Comparison of ENCODE assay signal across 11 mouse cellular contexts in the genomic region with DNA sequence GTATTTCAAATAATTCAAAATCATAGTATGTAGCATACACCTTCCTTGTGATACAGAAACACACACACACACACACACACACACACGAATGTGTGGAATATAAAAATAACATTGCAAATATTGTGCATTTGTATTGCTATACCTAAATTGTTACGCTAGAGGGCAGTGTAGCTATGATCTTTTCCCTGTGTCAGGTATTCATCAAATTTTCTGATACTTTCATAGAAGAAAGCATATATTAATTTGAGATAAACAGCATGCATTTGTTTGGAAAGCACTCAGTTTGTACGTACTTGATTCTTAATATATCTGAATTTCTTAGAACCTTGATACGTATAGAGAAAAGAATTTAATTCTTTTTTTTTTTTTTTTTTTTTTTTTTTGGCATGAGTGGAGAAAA.
DNase-seq lines count a peak whose midpoint lies in the region; ATAC-seq and TF ChIP-seq lines count a peak whose summit lies in the region.
"Had no signal": no experiment of that assay in that cellular context is flagged by ENCODE, and none has a peak within 500 bp of the region (broad histone marks: within the 10 kb centered on the region; RNA-seq: fewer than 3 reads in every experiment).

No protein-coding gene starts in this region.

- no peaks in the 10 kb centered on the region for H3K36me3 ChIP-seq in heart, postnatal 0 days (replicated peaks; ENCODE audit: control insufficient read depth, insufficient read depth, low read length)
- no peaks in the 10 kb centered on the region for H3K36me3 ChIP-seq in lung, embryonic 14.5 days (ENCODE audit: insufficient read depth)
- H3K36me3 ChIP-seq: hindbrain, embryonic 15.5 days; limb, embryonic 12.5 days; stomach, embryonic 15.5 days had no signal

- DNase-seq in heart, postnatal 0 days (ENCODE audit: low spot score): peak; percentile 11
- DNase-seq in heart, postnatal 36 days: no peak
- peak; percentile 70 for DNase-seq in lung, embryonic 14.5 days
- DNase-seq in lung, adult 2 months: no peak
- peak; percentile 34 for DNase-seq in brain, adult 2 months (ENCODE audit: low read depth, low spot score)
- peak; percentile 74 for DNase-seq in retina, embryonic 14.5 days (ENCODE audit: low spot score)
- DNase-seq in cerebellum, adult 11-12 months: no peak
- DNase-seq in ovary, adult 18-20 months (ENCODE audit: low spot score): no peak

- intact Hi-C loops in heart, postnatal 36 days (cut with DNase I): no loop called here

- 24% methylated on average over 4 of the region's 4 CpGs for WGBS in heart, postnatal 0 days
- WGBS in lung, embryonic 14.5 days: 23% methylated on average over 4 of the region's 4 CpGs
- WGBS in lung, adult 2 months: 29% methylated on average over 4 of the region's 4 CpGs

- no peaks in the 10 kb centered on the region for H3K4me1 ChIP-seq in heart, postnatal 0 days (ENCODE audit: control insufficient read depth, insufficient read depth)
- no peaks in the 10 kb centered on the region for H3K4me1 ChIP-seq in lung, embryonic 14.5 days (ENCODE audit: insufficient read depth)
- H3K4me1 ChIP-seq in lung, adult 2 months (ENCODE audit: control insufficient read depth, insufficient read depth, low read length): no peaks in the 10 kb centered on the region
- H3K4me1 ChIP-seq: hindbrain, embryonic 15.5 days; limb, embryonic 12.5 days; stomach, embryonic 15.5 days had no signal

- no peak for TF ChIP-seq EP300 in heart, postnatal 0 days (IDR thresholded peaks at IDR 0.05; ENCODE audit: low read depth)

- no peak for ATAC-seq in heart, postnatal 0 days (ENCODE audit: insufficient read depth, low read depth)
- ATAC-seq in lung, embryonic 14.5 days (ENCODE audit: insufficient read depth): no peak

- no peak overlapping the region for H3K27ac ChIP-seq in heart, postnatal 0 days (ENCODE audit: low read depth)
- no peak overlapping the region for H3K27ac ChIP-seq in lung, embryonic 14.5 days (ENCODE audit: low read depth)
- H3K27ac ChIP-seq: hindbrain, embryonic 15.5 days; limb, embryonic 12.5 days; stomach, embryonic 15.5 days had no signal

- no peaks in the 10 kb centered on the region for H3K9me3 ChIP-seq in heart, postnatal 0 days (replicated peaks; ENCODE audit: control insufficient read depth, low read length)
- H3K9me3 ChIP-seq in lung, embryonic 14.5 days (ENCODE audit: low read depth, low read length): no peaks in the 10 kb centered on the region
- H3K9me3 ChIP-seq: hindbrain, embryonic 15.5 days; limb, embryonic 12.5 days; stomach, embryonic 15.5 days had no signal

- TF ChIP-seq CTCF in heart, postnatal 0 days (IDR thresholded peaks at IDR 0.05; ENCODE audit: low read depth): peak; percentile 72
- peak; percentile 71 for TF ChIP-seq CTCF in lung, embryonic 14.5 days (IDR thresholded peaks at IDR 0.05; ENCODE audit: low read depth)
- no peak for TF ChIP-seq CTCF in lung, adult 2 months (IDR thresholded peaks at IDR 0.05; ENCODE audit: insufficient read depth, low read length)

- no peak for TF ChIP-seq POLR2A in lung, adult 2 months (IDR thresholded peaks at IDR 0.05; ENCODE audit: borderline replicate concordance, extremely low read depth, low read depth, low read length)

- H3K9ac ChIP-seq in heart, postnatal 0 days (replicated peaks; ENCODE audit: low read depth, low read length): no peak overlapping the region
- no peak overlapping the region for H3K9ac ChIP-seq in lung, embryonic 14.5 days
- H3K9ac ChIP-seq: hindbrain, embryonic 15.5 days; limb, embryonic 12.5 days; stomach, embryonic 15.5 days had no signal

- no peaks in the 10 kb centered on the region for H3K27me3 ChIP-seq in heart, postnatal 0 days (ENCODE audit: control insufficient read depth, insufficient read depth, low read length)
- H3K27me3 ChIP-seq in lung, embryonic 14.5 days (ENCODE audit: insufficient read depth, low read length): no peaks in the 10 kb centered on the region
- H3K27me3 ChIP-seq: hindbrain, embryonic 15.5 days; limb, embryonic 12.5 days; stomach, embryonic 15.5 days had no signal

- H3K4me2 ChIP-seq in heart, postnatal 0 days (ENCODE audit: low read depth, low read length): no peak overlapping the region
- H3K4me2 ChIP-seq in lung, embryonic 14.5 days: no peak overlapping the region
- H3K4me2 ChIP-seq: hindbrain, embryonic 15.5 days; limb, embryonic 12.5 days; stomach, embryonic 15.5 days had no signal

- H3K4me3 ChIP-seq in heart, postnatal 0 days (ENCODE audit: low read depth, low read length): no peak overlapping the region
- H3K4me3 ChIP-seq in lung, embryonic 14.5 days (ENCODE audit: low read depth, low read length): no peak overlapping the region
- H3K4me3 ChIP-seq in lung, adult 2 months (replicated peaks; ENCODE audit: extremely low read depth, low read depth, low read length): no peak overlapping the region
- H3K4me3 ChIP-seq: hindbrain, embryonic 15.5 days; limb, embryonic 12.5 days; stomach, embryonic 15.5 days had no signal

Comparison
In these comparisons a context has a peak if more than half of its experiments do, and no peak if none do; other contexts are left out.
1. DNase-seq: peak in heart, postnatal 0 days (single experiment), lung, embryonic 14.5 days (single experiment), brain, adult 2 months (single experiment) and retina, embryonic 14.5 days (single experiment); none in heart, postnatal 36 days (0 of 2), lung, adult 2 months (single experiment), cerebellum, adult 11-12 months (single experiment) and ovary, adult 18-20 months (single experiment).